Mouse (Mus musculus) E14TG2a.4 (cell line): ENCODE results near the gene Ostm1.

ENCODE experiments used
- CTCF ChIP-seq: conservative IDR thresholded peaks from 2 replicates; pipeline ENCODE4 v1.5.1; 2014; ENCODE audit warnings: low read length
- NANOG ChIP-seq: IDR thresholded peaks from 2 replicates; pipeline ENCODE4 v1.6.1; 2014; ENCODE audit warnings: borderline replicate concordance, low read length, mixed read lengths

DNA sequence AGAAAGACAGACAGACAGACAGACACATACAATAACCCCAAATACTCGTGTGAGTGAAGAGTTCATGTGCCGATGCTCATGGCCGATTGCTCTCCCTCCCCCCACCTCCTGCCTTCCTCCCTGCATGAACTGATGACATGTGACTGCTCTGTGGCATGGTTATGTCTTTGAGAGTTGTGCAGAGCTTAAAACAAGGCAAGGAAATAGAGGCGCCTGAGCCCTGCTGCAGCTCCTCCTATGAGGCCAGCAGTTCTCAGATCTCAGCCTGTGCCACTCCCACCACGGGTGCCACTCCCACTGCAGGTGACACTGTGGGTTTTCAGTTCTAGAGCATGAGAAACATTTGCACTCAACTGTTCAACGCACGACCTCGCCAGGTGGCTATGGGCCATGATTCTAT, 115.4 kb downstream of the Ostm1 start:
- TF ChIP-seq CTCF, result no peak
- TF ChIP-seq NANOG, result no peak
